Mouse (Mus musculus) urinary bladder, postnatal 14 days (tissue): Measurements from ENCODE around the gene Ddost.

ENCODE experiments used
- DNase-seq: peaks from one replicate; pipeline ENCODE4 v3.0.0; 2021; ENCODE audit warnings: low spot score

The Ddost gene

GRCm38 (mm10) chr4:138337341-138337740, 32.8 kb downstream of the Ddost start:
- no peak for DNase-seq

- peak; percentile 39 for DNase-seq
Observed at GRCm38 (mm10) chr4:138339963-138340362, 35.4 kb downstream of the Ddost start.

- no peak for DNase-seq
Observed at GRCm38 (mm10) chr4:138341393-138341792, 36.9 kb downstream of the Ddost start.

GRCm38 (mm10) chr4:138342048-138342447, 37.5 kb downstream of the Ddost start:
- DNase-seq: no peak

GRCm38 (mm10) chr4:138342778-138343177, 38.2 kb downstream of the Ddost start:
- DNase-seq: peak; percentile 71

- DNase-seq: no peak
Observed at GRCm38 (mm10) chr4:138343341-138343837, 38.9 kb downstream of the Ddost start.

- no peak for DNase-seq
Observed at GRCm38 (mm10) chr4:138344891-138345545, 40.5 kb downstream of the Ddost start.

GRCm38 (mm10) chr4:138347280-138347679, 42.8 kb downstream of the Ddost start:
- no peak for DNase-seq

- DNase-seq: no peak
Observed at GRCm38 (mm10) chr4:138348716-138349115, 44.2 kb downstream of the Ddost start.

GRCm38 (mm10) chr4:138351821-138352220, 47.3 kb downstream of the Ddost start:
- DNase-seq: no peak

GRCm38 (mm10) chr4:138352692-138353091, 48.2 kb downstream of the Ddost start:
- DNase-seq: no peak

- no peak for DNase-seq
Observed at GRCm38 (mm10) chr4:138353438-138354171, 49.1 kb downstream of the Ddost start.

GRCm38 (mm10) chr4:138355496-138355895, 51.0 kb downstream of the Ddost start:
- DNase-seq: no peak

- peak; percentile 80 for DNase-seq
Observed at GRCm38 (mm10) chr4:138356141-138356540, 51.6 kb downstream of the Ddost start.

GRCm38 (mm10) chr4:138356551-138356950, 52.0 kb downstream of the Ddost start:
- DNase-seq: peak; percentile 58

- DNase-seq: no peak
Observed at GRCm38 (mm10) chr4:138358176-138358575, 53.6 kb downstream of the Ddost start.

GRCm38 (mm10) chr4:138361370-138361821, 56.9 kb downstream of the Ddost start:
- no peak for DNase-seq
